Mouse (Mus musculus): ENCODE results near the gene Ptpn5. TPM values are rescaled to one million over a fixed set of nuclear protein-coding genes. Genes with fewer than 3 reads are reported as not detected.

Ptpn5 gene
- polyA plus RNA-seq, 1 experiment: not detected

GRCm38 (mm10) chr7:47115491-47115890 lies 18.0 kb downstream of the Ptpn5 start:
- no peaks in the 10 kb centered on the region for H3K9me3 ChIP-seq
- H3K4me3 ChIP-seq (replicated peaks): no peak overlapping the region
- TF ChIP-seq FLI1 (IDR thresholded peaks at IDR 0.05; ENCODE audit: low read length) (no peak), GATA1 (IDR thresholded peaks at IDR 0.05; ENCODE audit: borderline replicate concordance, low read length) (no peak)
- no peaks in the 10 kb centered on the region for H3K36me3 ChIP-seq (replicated peaks; ENCODE audit: low read length)
- peaks cover 10% of the 10 kb centered on the region for H3K4me1 ChIP-seq
- H3K27me3 ChIP-seq (replicated peaks): peaks cover 55% of the 10 kb centered on the region

GRCm38 (mm10) chr7:47113383-47113782 lies 20.1 kb downstream of the Ptpn5 start:
- no peak for TF ChIP-seq FLI1 (IDR thresholded peaks at IDR 0.05; ENCODE audit: low read length)
- no peak for TF ChIP-seq GATA1 (IDR thresholded peaks at IDR 0.05; ENCODE audit: borderline replicate concordance, low read length)

DNA sequence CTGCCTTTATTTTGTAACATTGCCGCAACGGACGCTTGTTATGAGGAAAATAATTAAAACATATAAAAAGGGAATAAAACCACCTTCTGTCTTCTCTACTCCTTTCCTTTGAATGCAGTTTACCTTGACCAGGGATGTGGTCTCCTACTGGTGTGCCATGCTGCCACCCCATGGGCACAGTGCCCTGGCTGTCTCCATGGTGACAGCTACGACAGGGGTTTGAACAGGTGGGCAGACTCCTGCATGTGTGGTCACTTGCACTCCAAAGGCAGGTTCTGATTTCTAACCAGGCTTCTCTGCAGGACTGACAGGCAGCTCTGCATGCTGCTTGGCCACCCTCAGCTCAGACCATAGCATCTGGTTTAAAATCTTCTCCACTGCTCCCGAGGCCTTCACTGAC lies 21.4 kb downstream of the Ptpn5 start:
- Histone ChIP-seq H3K4me1 (peaks cover 24% of the 10 kb centered on the region), H3K9me3 (no peaks in the 10 kb centered on the region), H3K27me3 (replicated peaks) (peaks cover 50% of the 10 kb centered on the region), H3K4me3 (replicated peaks) (no peak overlapping the region), H3K36me3 (replicated peaks; ENCODE audit: low read length) (no peaks in the 10 kb centered on the region)
- no peak for TF ChIP-seq FLI1 (IDR thresholded peaks at IDR 0.05; ENCODE audit: low read length)
- TF ChIP-seq GATA1 (IDR thresholded peaks at IDR 0.05; ENCODE audit: borderline replicate concordance, low read length): no peak

More at GRCm38 (mm10) chr7:47113383-47113782, 20.1 kb downstream of the Ptpn5 start:
- Histone ChIP-seq H3K9me3 (no peaks in the 10 kb centered on the region), H3K27me3 (replicated peaks) (peaks cover 55% of the 10 kb centered on the region), H3K4me1 (peaks cover 22% of the 10 kb centered on the region), H3K36me3 (replicated peaks; ENCODE audit: low read length) (no peaks in the 10 kb centered on the region), H3K4me3 (replicated peaks) (no peak overlapping the region)

DNA sequence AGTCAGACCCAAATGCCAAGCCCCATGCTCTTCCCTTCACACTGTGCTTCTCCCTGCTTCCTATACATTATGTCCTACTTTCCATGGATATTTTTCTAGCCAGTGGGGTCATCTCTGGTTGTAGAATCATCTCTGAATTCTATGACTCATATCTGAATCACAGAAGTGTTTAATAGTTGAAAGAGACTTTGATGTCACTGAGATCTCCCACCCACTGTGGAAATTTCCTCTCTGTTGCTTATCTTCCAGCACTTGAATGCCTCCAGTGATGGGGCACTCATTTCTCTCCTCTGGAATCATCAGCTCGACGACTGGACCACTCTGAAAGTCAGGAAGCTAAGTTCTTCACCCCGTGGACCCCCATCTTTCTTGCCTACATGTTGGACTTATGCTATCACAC lies 22.4 kb downstream of the Ptpn5 start:
- H3K4me1 ChIP-seq: peaks cover 24% of the 10 kb centered on the region

DNA sequence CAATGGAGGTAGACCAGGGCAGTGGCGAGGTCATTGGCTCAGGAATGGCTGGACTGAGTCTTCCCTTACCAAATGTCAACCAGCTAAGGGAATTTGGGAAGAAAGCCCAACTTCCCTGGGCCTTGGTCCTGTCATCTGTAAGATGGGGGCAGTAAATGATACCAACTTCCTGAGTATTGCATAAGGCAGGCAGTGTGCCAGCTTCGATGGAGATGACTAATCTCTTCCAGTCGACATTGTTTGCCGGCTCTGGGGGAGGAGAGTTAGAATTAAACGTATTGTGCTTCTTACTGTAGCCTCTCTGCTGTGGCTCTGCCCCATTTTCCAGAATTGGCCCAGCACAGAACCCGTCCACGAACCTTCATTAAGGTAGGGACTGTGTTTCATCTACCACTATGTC lies 23.0 kb downstream of the Ptpn5 start:
- H3K27me3 ChIP-seq (replicated peaks): peaks cover 37% of the 10 kb centered on the region
- TF ChIP-seq GATA1 (IDR thresholded peaks at IDR 0.05; ENCODE audit: borderline replicate concordance, low read length): no peak
- no peak for TF ChIP-seq FLI1 (IDR thresholded peaks at IDR 0.05; ENCODE audit: low read length)

More for the DNA sequence above, 22.4 kb downstream of the Ptpn5 start:
- no peaks in the 10 kb centered on the region for H3K36me3 ChIP-seq (replicated peaks; ENCODE audit: low read length)
- H3K9me3 ChIP-seq: no peaks in the 10 kb centered on the region
- peaks cover 41% of the 10 kb centered on the region for H3K27me3 ChIP-seq (replicated peaks)
- H3K4me3 ChIP-seq (replicated peaks): no peak overlapping the region
- TF ChIP-seq GATA1 (IDR thresholded peaks at IDR 0.05; ENCODE audit: borderline replicate concordance, low read length) (no peak), FLI1 (IDR thresholded peaks at IDR 0.05; ENCODE audit: low read length) (no peak)

GRCm38 (mm10) chr7:47108779-47109189 lies 24.7 kb downstream of the Ptpn5 start:
- Histone ChIP-seq H3K27me3 (replicated peaks) (peaks cover 26% of the 10 kb centered on the region), H3K4me3 (replicated peaks) (peak overlapping the region; percentile 35), H3K4me1 (peaks cover 27% of the 10 kb centered on the region), H3K9me3 (no peaks in the 10 kb centered on the region), H3K36me3 (replicated peaks; ENCODE audit: low read length) (no peaks in the 10 kb centered on the region)
- TF ChIP-seq FLI1 (IDR thresholded peaks at IDR 0.05; ENCODE audit: low read length) (no peak), GATA1 (IDR thresholded peaks at IDR 0.05; ENCODE audit: borderline replicate concordance, low read length) (no peak)

More for the DNA sequence above, 23.0 kb downstream of the Ptpn5 start:
- Histone ChIP-seq H3K36me3 (replicated peaks; ENCODE audit: low read length) (no peaks in the 10 kb centered on the region), H3K9me3 (no peaks in the 10 kb centered on the region), H3K4me3 (replicated peaks) (no peak overlapping the region), H3K4me1 (peaks cover 22% of the 10 kb centered on the region)

GRCm38 (mm10) chr7:47106949-47107348 lies 26.5 kb downstream of the Ptpn5 start:
- H3K36me3 ChIP-seq (replicated peaks; ENCODE audit: low read length): no peaks in the 10 kb centered on the region
- no peaks in the 10 kb centered on the region for H3K9me3 ChIP-seq
- TF ChIP-seq GATA1 (IDR thresholded peaks at IDR 0.05; ENCODE audit: borderline replicate concordance, low read length) (no peak), FLI1 (IDR thresholded peaks at IDR 0.05; ENCODE audit: low read length) (no peak)
- H3K4me1 ChIP-seq: peaks cover 46% of the 10 kb centered on the region
- peaks cover 17% of the 10 kb centered on the region for H3K27me3 ChIP-seq (replicated peaks)
- no peak overlapping the region for H3K4me3 ChIP-seq (replicated peaks)

GRCm38 (mm10) chr7:47103671-47104414 lies 29.6 kb downstream of the Ptpn5 start:
- peak overlapping the region; percentile 72 for H3K4me3 ChIP-seq (replicated peaks)
- no peak for TF ChIP-seq FLI1 (IDR thresholded peaks at IDR 0.05; ENCODE audit: low read length)
- no peak for TF ChIP-seq GATA1 (IDR thresholded peaks at IDR 0.05; ENCODE audit: borderline replicate concordance, low read length)
- peaks cover 7% of the 10 kb centered on the region for H3K27me3 ChIP-seq (replicated peaks)
- peaks cover 43% of the 10 kb centered on the region for H3K4me1 ChIP-seq
- no peaks in the 10 kb centered on the region for H3K9me3 ChIP-seq
- H3K36me3 ChIP-seq (replicated peaks; ENCODE audit: low read length): no peaks in the 10 kb centered on the region

GRCm38 (mm10) chr7:47102970-47103369 lies 30.5 kb downstream of the Ptpn5 start:
- Histone ChIP-seq H3K4me1 (peaks cover 44% of the 10 kb centered on the region), H3K27me3 (replicated peaks) (no peaks in the 10 kb centered on the region), H3K36me3 (replicated peaks; ENCODE audit: low read length) (no peaks in the 10 kb centered on the region), H3K4me3 (replicated peaks) (no peak overlapping the region), H3K9me3 (no peaks in the 10 kb centered on the region)
- TF ChIP-seq GATA1 (IDR thresholded peaks at IDR 0.05; ENCODE audit: borderline replicate concordance, low read length) (no peak), FLI1 (IDR thresholded peaks at IDR 0.05; ENCODE audit: low read length) (no peak)

GRCm38 (mm10) chr7:47100615-47101014 lies 32.9 kb downstream of the Ptpn5 start:
- no peaks in the 10 kb centered on the region for H3K36me3 ChIP-seq (replicated peaks; ENCODE audit: low read length)
- H3K4me1 ChIP-seq: peaks cover 46% of the 10 kb centered on the region
- peaks cover 2% of the 10 kb centered on the region for H3K27me3 ChIP-seq (replicated peaks)
- TF ChIP-seq GATA1 (IDR thresholded peaks at IDR 0.05; ENCODE audit: borderline replicate concordance, low read length) (no peak), FLI1 (IDR thresholded peaks at IDR 0.05; ENCODE audit: low read length) (no peak)
- H3K9me3 ChIP-seq: no peaks in the 10 kb centered on the region
- no peak overlapping the region for H3K4me3 ChIP-seq (replicated peaks)
